Mouse (Mus musculus) midbrain, embryonic 15.5 days (tissue): ENCODE data around the gene Prkar1a. TPM values are rescaled to one million over a fixed set of nuclear protein-coding genes. Genes with fewer than 3 reads are reported as not detected.

Experiments used
- ATAC-seq: fragments of 200-750 bp; cut with Nextera tagmentation; replicated peaks from 2 replicates; pipeline ENCODE4 v1.8.0; 2017; ENCODE audit warnings: moderate TSS enrichment
- H3K27ac ChIP-seq: fragments of 300-500 bp; sonication (generic); 2 replicates; pipeline ENCODE4 v1.5.1; 2015; ENCODE audit warnings: mild to moderate bottlenecking, inconsistent platforms
- H3K27me3 ChIP-seq: fragments of 300-500 bp; sonication (generic); replicated peaks from 2 replicates; pipeline ENCODE4 v1.6.1; 2015; ENCODE audit warnings: inconsistent platforms
- H3K36me3 ChIP-seq: fragments of 300-500 bp; sonication (generic); replicated peaks from 2 replicates; pipeline ENCODE4 v1.6.1; 2015; ENCODE audit warnings: inconsistent platforms
- H3K4me1 ChIP-seq: fragments of 300-500 bp; sonication (generic); 2 replicates; pipeline ENCODE4 v1.6.1; 2015; ENCODE audit warnings: inconsistent platforms
- H3K4me2 ChIP-seq: fragments of 300-500 bp; sonication (generic); 2 replicates; pipeline ENCODE4 v1.6.1; 2015; ENCODE audit warnings: inconsistent platforms, mild to moderate bottlenecking, moderate library complexity
- H3K4me3 ChIP-seq: fragments of 300-500 bp; sonication (generic); 2 replicates; pipeline ENCODE4 v1.5.1; 2015; ENCODE audit warnings: mild to moderate bottlenecking, inconsistent platforms
- H3K9ac ChIP-seq: fragments of 300-500 bp; sonication (generic); 2 replicates; pipeline ENCODE4 v1.6.1; 2015; ENCODE audit warnings: mild to moderate bottlenecking, inconsistent platforms
- H3K9me3 ChIP-seq: fragments of 300-500 bp; sonication (generic); 2 replicates; pipeline ENCODE4 v1.6.1; 2016; ENCODE audit warnings: inconsistent platforms
- WGBS: fragments of 180-500 bp; shearing (Covaris S2); methylation state at CpG from one replicate; pipeline ENCODE4 v1.1.7; 2015; ENCODE audit warnings: mixed read lengths; 5-methylcytosine and 5-hydroxymethylcytosine counted together
- polyA plus RNA-seq: library from polyadenylated mRNA; unstranded; fragments of >200 nt; fragmentation: Nextera tagmentation; extraction: Ambion mirVana; gene quantifications from 2 replicates; pipeline ENCODE4 v1.2.1, GENCODE M21; 2015

The Prkar1a gene
- polyA plus RNA-seq, 1 experiment from 2014 or later: 512 TPM

DNA sequence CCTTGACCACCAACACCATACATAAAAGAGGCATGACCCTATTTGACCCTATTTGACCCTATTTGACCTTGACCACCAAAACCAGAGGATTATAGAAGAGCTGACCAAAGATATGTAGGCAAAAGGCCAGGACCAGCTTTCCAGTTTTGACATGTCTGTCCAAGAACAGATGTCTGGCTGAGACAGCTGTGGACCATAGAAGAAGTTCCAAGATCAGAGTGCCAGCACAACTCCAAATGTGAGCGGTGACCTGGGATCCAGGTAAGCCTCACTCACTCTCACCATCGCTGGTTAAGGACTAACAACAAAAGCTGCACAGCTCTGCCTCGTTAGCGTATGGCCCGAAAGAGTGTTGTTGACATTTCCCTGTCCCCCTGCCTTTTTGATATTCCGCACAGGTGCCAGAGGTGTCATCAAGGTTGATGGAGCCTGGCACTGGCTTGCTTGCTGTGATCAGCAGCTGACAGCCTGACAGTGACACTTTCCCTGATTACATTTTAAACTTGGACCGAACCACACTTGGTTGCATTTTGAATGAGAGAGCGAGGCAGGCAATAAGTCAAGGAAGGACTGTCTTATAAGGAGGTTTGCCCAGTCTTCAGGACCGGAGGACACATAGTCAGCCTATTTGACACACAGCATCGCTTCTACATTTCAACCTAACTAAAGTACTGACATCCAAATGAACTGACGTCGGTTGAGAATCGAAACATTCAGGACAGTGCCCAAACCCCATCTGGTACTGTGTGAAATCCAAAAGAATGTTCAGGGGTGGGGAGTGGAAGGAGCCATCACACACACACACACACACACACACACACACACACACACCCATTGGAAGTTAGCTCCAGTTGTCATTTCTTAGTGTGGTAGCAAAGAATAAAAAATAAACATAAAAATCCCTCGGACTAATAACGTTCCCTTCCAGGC lies 69.0 kb downstream of the Prkar1a start:
- Histone ChIP-seq H3K36me3 (no peaks in the 10 kb centered on the region), H3K4me1 (peaks cover 17% of the 10 kb centered on the region), H3K9me3 (no peaks in the 10 kb centered on the region), H3K27me3 (peaks cover 6% of the 10 kb centered on the region), H3K4me2 (no peak overlapping the region), H3K9ac (no peak overlapping the region), H3K4me3 (no peak overlapping the region), H3K27ac (no peak overlapping the region)
- no peak for ATAC-seq
- 78% methylated on average over 15 of the region's 15 CpGs for WGBS

Other genes starting within 250 kb of the Prkar1a start
- not detected in 2 replicates for gene 9930022D16Rik, start 235.5 kb upstream of the Prkar1a start, polyA plus RNA-seq
- 55.3 and 56.7 TPM in 2 replicates for gene Amz2, start 223.5 kb upstream of the Prkar1a start, polyA plus RNA-seq
- gene Arsg, start 176.0 kb upstream of the Prkar1a start, polyA plus RNA-seq: 3.7 and 5.0 TPM in 2 replicates
- 4.1 and 4.3 TPM in 2 replicates for gene Slc16a6, start 175.8 kb upstream of the Prkar1a start, polyA plus RNA-seq
- gene Wipi1, start 37.4 kb upstream of the Prkar1a start, polyA plus RNA-seq: 14.8 and 15.2 TPM in 2 replicates
- gene Fam20a, start 72.9 kb downstream of the Prkar1a start, polyA plus RNA-seq: 4.1 and 4.3 TPM in 2 replicates
- gene 1700012B07Rik, start 178.6 kb downstream of the Prkar1a start, polyA plus RNA-seq: not detected in 2 replicates